Mouse (Mus musculus): ENCODE measurements around the gene Slc7a5. TPM values are rescaled to one million over a fixed set of nuclear protein-coding genes. Genes with fewer than 3 reads are reported as not detected.
A peak's percentile ranks its signal among the peaks of the same experiment; 100 is the strongest.

The Slc7a5 gene
- polyA plus RNA-seq, 1 experiment from 2014 or later: 18.7 TPM

GRCm38 (mm10) chr8:121948321-121949145, 41.0 kb upstream of the Slc7a5 start:
- no peak for DNase-seq (ENCODE audit: low spot score)
- H3K4me1 ChIP-seq: peaks cover 49% of the 10 kb centered on the region
- peak overlapping the region; percentile 88 for H3K27ac ChIP-seq (replicated peaks)
- 63% methylated on average over 19 of the region's 19 CpGs for WGBS
- H3K4me3 ChIP-seq: peak overlapping the region; percentile 54
- H3K36me3 ChIP-seq (replicated peaks): peaks cover 8% of the 10 kb centered on the region
- no peaks in the 10 kb centered on the region for H3K27me3 ChIP-seq (replicated peaks; ENCODE audit: low read depth, poor library complexity, severe bottlenecking)
- no peaks in the 10 kb centered on the region for H3K9me3 ChIP-seq

- WGBS: under 1% methylated on average over 18 of the region's 18 CpGs
- Histone ChIP-seq H3K4me3 (peak overlapping the region; percentile 54), H3K27me3 (replicated peaks; ENCODE audit: low read depth, poor library complexity, severe bottlenecking) (no peaks in the 10 kb centered on the region), H3K36me3 (replicated peaks) (peaks cover 2% of the 10 kb centered on the region; the same call in 1 of the 2 replicates), H3K27ac (replicated peaks) (peak overlapping the region; percentile 88), H3K4me1 (peaks cover 46% of the 10 kb centered on the region), H3K9me3 (no peaks in the 10 kb centered on the region)
- peak; percentile 95 for DNase-seq (ENCODE audit: low spot score)
Observed at GRCm38 (mm10) chr8:121947753-121948141, 40.3 kb upstream of the Slc7a5 start.

GRCm38 (mm10) chr8:121947047-121947752, 39.7 kb upstream of the Slc7a5 start:
- H3K36me3 ChIP-seq (replicated peaks): no peaks in the 10 kb centered on the region

GRCm38 (mm10) chr8:121946351-121946750, 38.9 kb upstream of the Slc7a5 start:
- H3K27me3 ChIP-seq (replicated peaks; ENCODE audit: low read depth, poor library complexity, severe bottlenecking): no peaks in the 10 kb centered on the region
- 0 out of 2 replicates have a peak overlapping the region, but pooled peaks have one; percentile 54 for H3K4me3 ChIP-seq

More at GRCm38 (mm10) chr8:121947047-121947752, 39.7 kb upstream of the Slc7a5 start:
- 27% methylated on average over 19 of the region's 19 CpGs for WGBS
- H3K4me3 ChIP-seq: peak overlapping the region; percentile 54
- peaks cover 40% of the 10 kb centered on the region for H3K4me1 ChIP-seq
- H3K9me3 ChIP-seq: no peaks in the 10 kb centered on the region
- peak overlapping the region; percentile 88 for H3K27ac ChIP-seq (replicated peaks)
- DNase-seq (ENCODE audit: low spot score): no peak
- no peaks in the 10 kb centered on the region for H3K27me3 ChIP-seq (replicated peaks; ENCODE audit: low read depth, poor library complexity, severe bottlenecking)

GRCm38 (mm10) chr8:121944831-121945230, 37.3 kb upstream of the Slc7a5 start, which contains the start of gene Car5a:
Gene Car5a (minus strand): TSS chr8:121944904.
- no peaks in the 10 kb centered on the region for H3K27me3 ChIP-seq (replicated peaks; ENCODE audit: low read depth, poor library complexity, severe bottlenecking)
- H3K4me1 ChIP-seq: peaks cover 31% of the 10 kb centered on the region
- no peak within 1 kb of the TSS; the same call in 1 of the 2 replicates for H3K4me3 ChIP-seq
- H3K9me3 ChIP-seq: no peaks in the 10 kb centered on the region
- no peak within 1 kb of the TSS for H3K27ac ChIP-seq (replicated peaks)
- no peak for DNase-seq (ENCODE audit: low spot score)
- H3K36me3 ChIP-seq (replicated peaks): no peaks in the 10 kb centered on the region

More at GRCm38 (mm10) chr8:121946351-121946750, 38.9 kb upstream of the Slc7a5 start:
- 84% methylated on average over 7 of the region's 7 CpGs for WGBS
- H3K4me1 ChIP-seq: peaks cover 32% of the 10 kb centered on the region
- no peak for DNase-seq (ENCODE audit: low spot score)
- H3K9me3 ChIP-seq: no peaks in the 10 kb centered on the region
- no peaks in the 10 kb centered on the region for H3K36me3 ChIP-seq (replicated peaks)
- H3K27ac ChIP-seq (replicated peaks): no peak overlapping the region

- Histone ChIP-seq H3K27me3 (replicated peaks; ENCODE audit: low read depth, poor library complexity, severe bottlenecking) (no peaks in the 10 kb centered on the region), H3K4me1 (peaks cover 25% of the 10 kb centered on the region), H3K27ac (replicated peaks) (no peak overlapping the region), H3K9me3 (no peaks in the 10 kb centered on the region), H3K4me3 (no peak overlapping the region), H3K36me3 (replicated peaks) (no peaks in the 10 kb centered on the region)
- 81% methylated on average over 8 of the region's 8 CpGs for WGBS
- no peak for DNase-seq (ENCODE audit: low spot score)
Observed at GRCm38 (mm10) chr8:121943716-121944115, 36.2 kb upstream of the Slc7a5 start.

GRCm38 (mm10) chr8:121943057-121943540, 35.6 kb upstream of the Slc7a5 start:
- Histone ChIP-seq H3K27me3 (replicated peaks; ENCODE audit: low read depth, poor library complexity, severe bottlenecking) (no peaks in the 10 kb centered on the region), H3K27ac (replicated peaks) (no peak overlapping the region), H3K4me1 (peaks cover 19% of the 10 kb centered on the region), H3K9me3 (no peaks in the 10 kb centered on the region), H3K4me3 (no peak overlapping the region), H3K36me3 (replicated peaks) (no peaks in the 10 kb centered on the region)
- no peak for DNase-seq (ENCODE audit: low spot score)
- 33% methylated on average over 2 of the region's 2 CpGs for WGBS

GRCm38 (mm10) chr8:121938732-121939131, 31.2 kb upstream of the Slc7a5 start:
- Histone ChIP-seq H3K27me3 (replicated peaks; ENCODE audit: low read depth, poor library complexity, severe bottlenecking) (no peaks in the 10 kb centered on the region), H3K4me3 (no peak overlapping the region), H3K9me3 (no peaks in the 10 kb centered on the region), H3K4me1 (peaks cover 17% of the 10 kb centered on the region), H3K27ac (replicated peaks) (no peak overlapping the region), H3K36me3 (replicated peaks) (no peaks in the 10 kb centered on the region)
- no peak for DNase-seq (ENCODE audit: low spot score)
- 86% methylated on average over 7 of the region's 7 CpGs for WGBS

- WGBS: 79% methylated on average over 14 of the region's 14 CpGs
- H3K4me3 ChIP-seq: no peak overlapping the region
- H3K36me3 ChIP-seq (replicated peaks): no peaks in the 10 kb centered on the region
- no peaks in the 10 kb centered on the region for H3K9me3 ChIP-seq
- no peak for DNase-seq (ENCODE audit: low spot score)
- H3K4me1 ChIP-seq: peaks cover 15% of the 10 kb centered on the region
- H3K27ac ChIP-seq (replicated peaks): no peak overlapping the region
- H3K27me3 ChIP-seq (replicated peaks; ENCODE audit: low read depth, poor library complexity, severe bottlenecking): no peaks in the 10 kb centered on the region
Observed at GRCm38 (mm10) chr8:121936391-121936790, 28.9 kb upstream of the Slc7a5 start.

- Histone ChIP-seq H3K4me3 (no peak overlapping the region), H3K4me1 (peaks cover 15% of the 10 kb centered on the region), H3K27ac (replicated peaks) (peak overlapping the region; percentile 52), H3K36me3 (replicated peaks) (no peaks in the 10 kb centered on the region), H3K27me3 (replicated peaks; ENCODE audit: low read depth, poor library complexity, severe bottlenecking) (no peaks in the 10 kb centered on the region), H3K9me3 (no peaks in the 10 kb centered on the region)
- peak; percentile 30 for DNase-seq (ENCODE audit: low spot score)
- 56% methylated on average over 12 of the region's 12 CpGs for WGBS
Observed at GRCm38 (mm10) chr8:121935341-121936294, 28.1 kb upstream of the Slc7a5 start.

- H3K36me3 ChIP-seq (replicated peaks): no peaks in the 10 kb centered on the region
- H3K27ac ChIP-seq (replicated peaks): peak overlapping the region; percentile 52; the same call in 1 of the 2 replicates
- no peaks in the 10 kb centered on the region for H3K27me3 ChIP-seq (replicated peaks; ENCODE audit: low read depth, poor library complexity, severe bottlenecking)
- H3K9me3 ChIP-seq: no peaks in the 10 kb centered on the region
- DNase-seq (ENCODE audit: low spot score): no peak
- H3K4me1 ChIP-seq: peaks cover 15% of the 10 kb centered on the region
- no peak overlapping the region for H3K4me3 ChIP-seq
Observed at GRCm38 (mm10) chr8:121934923-121935322, 27.4 kb upstream of the Slc7a5 start.

GRCm38 (mm10) chr8:121934506-121934905, 27.0 kb upstream of the Slc7a5 start:
- H3K27me3 ChIP-seq (replicated peaks; ENCODE audit: low read depth, poor library complexity, severe bottlenecking): no peaks in the 10 kb centered on the region
- peak; percentile 42 for DNase-seq (ENCODE audit: low spot score)
- no peaks in the 10 kb centered on the region for H3K9me3 ChIP-seq
- no peak overlapping the region for H3K4me3 ChIP-seq
- H3K27ac ChIP-seq (replicated peaks): no peak overlapping the region
- no peaks in the 10 kb centered on the region for H3K36me3 ChIP-seq (replicated peaks)
- WGBS: 33% methylated on average over 4 of the region's 4 CpGs
- peaks cover 15% of the 10 kb centered on the region for H3K4me1 ChIP-seq
